Mouse (Mus musculus) embryonic facial prominence, embryonic 11.5 days (tissue): Measurements from ENCODE around the gene Urah. TPM values are rescaled to one million over a fixed set of nuclear protein-coding genes. Genes with fewer than 3 reads are reported as not detected.

Experiments
- ATAC-seq: fragments of 200-750 bp; cut with Nextera tagmentation; replicated peaks from 2 replicates; pipeline ENCODE4 v1.8.0; 2017; ENCODE audit warnings: low read depth; ENCODE audit not compliant: insufficient number of reproducible peaks, low FRiP score, low TSS enrichment
- DNase-seq: peaks from one replicate; pipeline ENCODE4 v3.0.0-alpha.2; 2015; ENCODE audit warnings: low spot score
- H3K27ac ChIP-seq: fragments of 300-500 bp; sonication (generic); replicated peaks from 2 replicates; pipeline ENCODE4 v1.5.1; 2014; ENCODE audit warnings: mild to moderate bottlenecking, low read depth, low read length, control low read depth
- H3K27me3 ChIP-seq: fragments of 300-500 bp; sonication (generic); 2 replicates; pipeline ENCODE4 v1.6.1; 2014; ENCODE audit warnings: mild to moderate bottlenecking, low read length, moderate library complexity, mixed read lengths; ENCODE audit not compliant: control insufficient read depth, insufficient read depth
- H3K36me3 ChIP-seq: fragments of 300-500 bp; sonication (generic); replicated peaks from 2 replicates; pipeline ENCODE4 v1.6.1; 2014; ENCODE audit warnings: low read depth, mild to moderate bottlenecking, low read length, moderate library complexity, mixed read lengths; ENCODE audit not compliant: control insufficient read depth, insufficient read depth
- H3K4me1 ChIP-seq: fragments of 300-500 bp; sonication (generic); 2 replicates; pipeline ENCODE4 v1.6.1; 2014; ENCODE audit warnings: low read length, mixed read lengths; ENCODE audit not compliant: control insufficient read depth, insufficient read depth
- H3K4me2 ChIP-seq: fragments of 300-500 bp; sonication (generic); 2 replicates; pipeline ENCODE4 v1.6.1; 2014; ENCODE audit warnings: low read depth, mild to moderate bottlenecking, control low read depth, low read length, moderate library complexity
- H3K4me3 ChIP-seq: fragments of 300-500 bp; sonication (generic); 2 replicates; pipeline ENCODE4 v1.5.1; 2014; ENCODE audit warnings: low read depth, low read length, control low read depth
- H3K9ac ChIP-seq: fragments of 300-500 bp; sonication (generic); replicated peaks from 2 replicates; pipeline ENCODE4 v1.6.1; 2014; ENCODE audit warnings: mild to moderate bottlenecking, control low read depth, low read length
- H3K9me3 ChIP-seq: fragments of 300-500 bp; sonication (generic); replicated peaks from 2 replicates; pipeline ENCODE4 v1.6.1; 2016; ENCODE audit warnings: mild to moderate bottlenecking, low read length, inconsistent platforms, mixed read lengths; ENCODE audit not compliant: control insufficient read depth
- WGBS: fragments of 180-500 bp; shearing (Covaris S2); extraction: QIAGEN DNeasy Blood & Tissue Kit; methylation state at CpG from one replicate; pipeline ENCODE4 v1.1.7; 2014; 5-methylcytosine and 5-hydroxymethylcytosine counted together
- polyA plus RNA-seq: library from polyadenylated mRNA; unstranded; fragments of >200 nt; fragmentation: Nextera tagmentation; extraction: Ambion mirVana; gene quantifications from 2 replicates; pipeline ENCODE4 v1.2.1, GENCODE M21; 2014

The Urah gene
- polyA plus RNA-seq, 1 experiment from 2014 or later = 1.3 TPM

- H3K4me3 ChIP-seq = no peak within 1 kb of the TSS
- peak; percentile 86 for ATAC-seq
- 33% methylated on average over 14 of the region's 14 CpGs for WGBS
- peak; percentile 91 for DNase-seq
- H3K4me2 ChIP-seq = no peak within 1 kb of the TSS
- H3K27ac ChIP-seq = no peak within 1 kb of the TSS
- 0 out of 2 replicates have a peak, but pooled peaks cover 2% of the 10 kb centered on the region for H3K27me3 ChIP-seq
- no peak within 1 kb of the TSS for H3K9ac ChIP-seq
- H3K9me3 ChIP-seq = no peaks in the 10 kb centered on the region
- no peaks in the 10 kb centered on the region for H3K4me1 ChIP-seq
- no peaks in the 10 kb centered on the region for H3K36me3 ChIP-seq
Observed at GRCm38 (mm10) chr7:140844905-140845665, 10.3 kb downstream of the Urah start, which contains the start of gene Scgb1c1. Scgb1c1 (plus strand) TSS chr7:140845547.

- Histone ChIP-seq H3K4me3 (no peak overlapping the region), H3K9me3 (no peaks in the 10 kb centered on the region), H3K27me3 (0 out of 2 replicates have a peak, but pooled peaks cover 2% of the 10 kb centered on the region), H3K36me3 (no peaks in the 10 kb centered on the region), H3K4me2 (no peak overlapping the region), H3K9ac (no peak overlapping the region), H3K4me1 (no peaks in the 10 kb centered on the region), H3K27ac (no peak overlapping the region)
- DNase-seq (peak; percentile 3), ATAC-seq (no peak)
- 37% methylated on average over 4 of the region's 4 CpGs for WGBS
Observed at GRCm38 (mm10) chr7:140845683-140846082, 10.9 kb downstream of the Urah start.

- H3K4me3 ChIP-seq = no peak overlapping the region
- 87% methylated on average over 10 of the region's 10 CpGs for WGBS
- no peak overlapping the region for H3K4me2 ChIP-seq
- no peak overlapping the region for H3K9ac ChIP-seq
- H3K27me3 ChIP-seq = no peaks in the 10 kb centered on the region
- no peaks in the 10 kb centered on the region for H3K9me3 ChIP-seq
- no peak overlapping the region for H3K27ac ChIP-seq
- no peaks in the 10 kb centered on the region for H3K4me1 ChIP-seq
- ATAC-seq (no peak), DNase-seq (no peak)
- H3K36me3 ChIP-seq = no peaks in the 10 kb centered on the region
Observed at GRCm38 (mm10) chr7:140846676-140847075, 11.9 kb downstream of the Urah start.

- no peak for ATAC-seq
- WGBS = 70% methylated on average over 11 of the region's 11 CpGs
- Histone ChIP-seq H3K27me3 (no peaks in the 10 kb centered on the region), H3K9me3 (no peaks in the 10 kb centered on the region), H3K4me2 (no peak within 1 kb of the TSS), H3K27ac (no peak within 1 kb of the TSS), H3K4me1 (no peaks in the 10 kb centered on the region), H3K4me3 (no peak within 1 kb of the TSS), H3K36me3 (peaks cover 3% of the 10 kb centered on the region), H3K9ac (no peak within 1 kb of the TSS)
- DNase-seq = no peak
Observed at GRCm38 (mm10) chr7:140847755-140848580, 13.2 kb downstream of the Urah start, which contains the start of gene Odf3. Odf3 (plus strand) TSS chr7:140847805.

- Histone ChIP-seq H3K4me3 (no peak overlapping the region), H3K9me3 (no peaks in the 10 kb centered on the region)
- no peak for ATAC-seq
Observed at GRCm38 (mm10) chr7:140848591-140848990, 13.8 kb downstream of the Urah start.

GRCm38 (mm10) chr7:140851916-140852315, 17.1 kb downstream of the Urah start:
- no peaks in the 10 kb centered on the region for H3K27me3 ChIP-seq
- H3K27ac ChIP-seq = no peak overlapping the region
- H3K4me3 ChIP-seq = no peak overlapping the region
- H3K9me3 ChIP-seq = no peaks in the 10 kb centered on the region
- WGBS = 95% methylated on average over 4 of the region's 4 CpGs
- peaks cover 13% of the 10 kb centered on the region for H3K36me3 ChIP-seq
- H3K4me1 ChIP-seq = no peaks in the 10 kb centered on the region
- no peak overlapping the region for H3K9ac ChIP-seq
- H3K4me2 ChIP-seq = no peak overlapping the region
- no peak for DNase-seq
- ATAC-seq = no peak

More at GRCm38 (mm10) chr7:140848591-140848990, 13.8 kb downstream of the Urah start:
- Histone ChIP-seq H3K4me2 (no peak overlapping the region), H3K27me3 (no peaks in the 10 kb centered on the region), H3K27ac (no peak overlapping the region), H3K4me1 (no peaks in the 10 kb centered on the region), H3K9ac (no peak overlapping the region), H3K36me3 (peaks cover 8% of the 10 kb centered on the region)
- DNase-seq = no peak
- 91% methylated on average over 10 of the region's 10 CpGs for WGBS

GRCm38 (mm10) chr7:140853386-140853785, 18.6 kb downstream of the Urah start:
- Histone ChIP-seq H3K4me1 (peaks cover 2% of the 10 kb centered on the region), H3K9ac (no peak overlapping the region), H3K9me3 (no peaks in the 10 kb centered on the region), H3K4me3 (no peak overlapping the region), H3K27me3 (no peaks in the 10 kb centered on the region), H3K36me3 (peaks cover 13% of the 10 kb centered on the region), H3K27ac (no peak overlapping the region), H3K4me2 (no peak overlapping the region)
- DNase-seq (no peak), ATAC-seq (no peak)
- WGBS = 88% methylated on average over 9 of the region's 9 CpGs

GRCm38 (mm10) chr7:140854483-140854882, 19.7 kb downstream of the Urah start:
- DNase-seq (no peak), ATAC-seq (no peak)
- 92% methylated on average over 18 of the region's 18 CpGs for WGBS
- Histone ChIP-seq H3K9me3 (no peaks in the 10 kb centered on the region), H3K36me3 (peaks cover 13% of the 10 kb centered on the region), H3K4me3 (no peak overlapping the region), H3K27ac (no peak overlapping the region), H3K27me3 (no peaks in the 10 kb centered on the region), H3K9ac (no peak overlapping the region), H3K4me2 (no peak overlapping the region), H3K4me1 (peaks cover 2% of the 10 kb centered on the region)
